Mouse (Mus musculus): Measurements from ENCODE around the gene Olfr1330. TPM values are rescaled to one million over a fixed set of nuclear protein-coding genes. Genes with fewer than 3 reads are reported as not detected.

The Olfr1330 gene
- polyA plus RNA-seq (2014; fragmentation: Illumina TruSeq; extraction: RNeasy Lipid Tissue Mini Kit (QIAGEN cat#74804); ENCODE audit: low replicate concordance) = not detected

GRCm38 (mm10) chr4:118888297-118888696, at the start of gene Olfr1330:
Gene Olfr1330, plus strand, starts transcription at chr4:118888597.

DNA sequence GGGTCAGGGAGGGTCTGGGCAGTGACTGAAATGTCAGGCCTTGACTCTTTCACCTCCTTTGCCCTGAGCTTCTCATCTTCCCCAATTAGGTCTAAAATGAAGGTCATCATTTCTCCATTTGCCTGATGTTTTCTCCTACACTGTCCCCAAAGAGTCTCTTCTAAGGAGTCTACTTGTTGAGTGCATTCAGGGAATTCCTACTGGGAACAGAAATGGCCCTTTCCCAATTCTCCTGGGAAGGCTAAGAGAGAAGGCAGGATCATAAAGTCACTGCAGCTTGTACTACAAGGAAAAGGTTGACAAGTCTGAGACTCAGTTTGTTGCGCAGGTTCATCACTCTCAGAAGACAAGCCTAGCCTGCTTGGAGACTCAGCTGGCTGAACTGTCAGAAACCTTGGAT, 24.0 kb upstream of the Olfr1330 start, which contains the start of gene Olfr1331:
Gene Olfr1331 (plus strand): TSS at position 301 of the 400 bp plus-strand sequence.

DNA sequence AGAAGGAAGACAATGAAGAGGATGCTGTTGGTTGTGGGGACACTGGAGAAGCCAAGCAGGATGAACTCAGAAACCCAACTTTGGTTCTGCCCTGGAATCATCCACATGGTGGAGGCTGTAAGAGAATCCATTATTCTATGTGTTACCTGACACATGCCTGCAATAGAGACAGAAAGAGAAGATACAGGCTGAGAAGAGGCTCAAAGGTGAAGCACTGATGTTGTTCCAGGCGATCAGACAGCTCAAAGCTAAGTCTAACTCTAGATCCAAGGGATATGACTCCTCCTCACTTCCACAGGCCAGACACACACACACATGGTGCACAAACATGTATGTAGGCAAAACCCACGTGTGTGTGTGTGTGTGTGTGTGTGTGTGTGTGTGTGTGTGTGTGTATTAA, 29.0 kb downstream of the Olfr1330 start, which contains the start of gene Olfr1329:
Gene Olfr1329 (minus strand): TSS at position 101 of the 400 bp plus-strand sequence.

GRCm38 (mm10) chr4:118938512-118938911, 50.1 kb downstream of the Olfr1330 start, which contains the start of gene Olfr1328:
Gene Olfr1328, minus strand, starts transcription at chr4:118938612.

Other genes starting within 250 kb of the Olfr1330 start
- not detected for gene Olfr62, start 229.6 kb upstream of the Olfr1330 start, polyA plus RNA-seq (2014; fragmentation: Illumina TruSeq; extraction: RNeasy Lipid Tissue Mini Kit (QIAGEN cat#74804); ENCODE audit: low replicate concordance)
- gene Olfr1342, start 195.8 kb upstream of the Olfr1330 start, polyA plus RNA-seq (2014; fragmentation: Illumina TruSeq; extraction: RNeasy Lipid Tissue Mini Kit (QIAGEN cat#74804); ENCODE audit: low replicate concordance) = not detected
- not detected for gene Olfr1341, start 185.1 kb upstream of the Olfr1330 start, polyA plus RNA-seq (2014; fragmentation: Illumina TruSeq; extraction: RNeasy Lipid Tissue Mini Kit (QIAGEN cat#74804); ENCODE audit: low replicate concordance)
- gene Olfr1340, start 168.5 kb upstream of the Olfr1330 start, polyA plus RNA-seq (2014; fragmentation: Illumina TruSeq; extraction: RNeasy Lipid Tissue Mini Kit (QIAGEN cat#74804); ENCODE audit: low replicate concordance) = not detected
- gene Olfr1339, start 156.4 kb upstream of the Olfr1330 start, polyA plus RNA-seq (2014; fragmentation: Illumina TruSeq; extraction: RNeasy Lipid Tissue Mini Kit (QIAGEN cat#74804); ENCODE audit: low replicate concordance) = not detected
- not detected for gene Olfr1338, start 129.9 kb upstream of the Olfr1330 start, polyA plus RNA-seq (2014; fragmentation: Illumina TruSeq; extraction: RNeasy Lipid Tissue Mini Kit (QIAGEN cat#74804); ENCODE audit: low replicate concordance)
- not detected for gene Olfr1337, start 106.0 kb upstream of the Olfr1330 start, polyA plus RNA-seq (2014; fragmentation: Illumina TruSeq; extraction: RNeasy Lipid Tissue Mini Kit (QIAGEN cat#74804); ENCODE audit: low replicate concordance)
- not detected for gene Olfr1335, start 78.7 kb upstream of the Olfr1330 start, polyA plus RNA-seq (2014; fragmentation: Illumina TruSeq; extraction: RNeasy Lipid Tissue Mini Kit (QIAGEN cat#74804); ENCODE audit: low replicate concordance)
- not detected for gene Olfr1333, start 52.3 kb upstream of the Olfr1330 start, polyA plus RNA-seq (2014; fragmentation: Illumina TruSeq; extraction: RNeasy Lipid Tissue Mini Kit (QIAGEN cat#74804); ENCODE audit: low replicate concordance)
- gene Olfr1331, start 23.9 kb upstream of the Olfr1330 start, polyA plus RNA-seq (2014; fragmentation: Illumina TruSeq; extraction: RNeasy Lipid Tissue Mini Kit (QIAGEN cat#74804); ENCODE audit: low replicate concordance) = not detected
- gene Olfr1329, start 28.9 kb downstream of the Olfr1330 start, polyA plus RNA-seq (2014; fragmentation: Illumina TruSeq; extraction: RNeasy Lipid Tissue Mini Kit (QIAGEN cat#74804); ENCODE audit: low replicate concordance) = not detected
- gene Olfr1328, start 50.0 kb downstream of the Olfr1330 start, polyA plus RNA-seq (2014; fragmentation: Illumina TruSeq; extraction: RNeasy Lipid Tissue Mini Kit (QIAGEN cat#74804); ENCODE audit: low replicate concordance) = not detected
- not detected for gene Lao1, start 73.0 kb downstream of the Olfr1330 start, polyA plus RNA-seq (2014; fragmentation: Illumina TruSeq; extraction: RNeasy Lipid Tissue Mini Kit (QIAGEN cat#74804); ENCODE audit: low replicate concordance)
- gene Slc2a1, start 220.1 kb downstream of the Olfr1330 start, polyA plus RNA-seq (2014; fragmentation: Illumina TruSeq; extraction: RNeasy Lipid Tissue Mini Kit (QIAGEN cat#74804); ENCODE audit: low replicate concordance) = 1.3 TPM